Mouse (Mus musculus): Measurements from ENCODE around the gene Pak6. TPM values are rescaled to one million over a fixed set of nuclear protein-coding genes. Genes with fewer than 3 reads are reported as not detected.

Gene Pak6
- polyA plus RNA-seq, 1 experiment from 2014 or later: 1.0 TPM

DNA sequence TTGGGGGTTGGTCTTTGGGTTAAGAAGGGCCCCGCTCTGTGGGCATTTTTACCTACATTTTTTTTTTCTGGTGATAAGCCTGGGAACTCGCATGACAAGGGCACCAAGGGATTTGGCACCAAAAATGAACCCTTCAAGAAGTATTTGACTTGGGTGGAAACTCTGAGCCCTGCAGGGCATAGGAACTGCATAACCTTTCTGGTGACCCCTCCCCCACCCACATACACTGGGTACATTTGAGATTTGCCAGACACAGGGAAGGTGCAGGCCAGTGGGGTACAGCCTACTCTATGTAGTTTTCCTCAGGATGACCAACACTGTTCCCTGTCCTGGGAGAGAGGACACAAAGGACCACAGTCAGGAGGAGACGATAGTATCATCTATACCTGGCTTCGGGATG lies 2.5 kb downstream of the Pak6 start:
- Histone ChIP-seq H3K4me2 (no peak overlapping the region), H3K36me3 (no peaks in the 10 kb centered on the region), H3K27ac (no peak overlapping the region), H3K4me3 (replicated peaks) (no peak overlapping the region), H3K4me1 (replicated peaks) (peaks cover 67% of the 10 kb centered on the region), H3K9ac (no peak overlapping the region), H3K27me3 (peaks cover 9% of the 10 kb centered on the region; the same call in 1 of the 2 replicates), H3K9me3 (replicated peaks) (no peaks in the 10 kb centered on the region)
- no peak for ATAC-seq (ENCODE audit: low read depth)
- no peak for DNase-seq
- WGBS (ENCODE audit: insufficient replicate concordance): 76% methylated on average over 4 of the region's 4 CpGs

DNA sequence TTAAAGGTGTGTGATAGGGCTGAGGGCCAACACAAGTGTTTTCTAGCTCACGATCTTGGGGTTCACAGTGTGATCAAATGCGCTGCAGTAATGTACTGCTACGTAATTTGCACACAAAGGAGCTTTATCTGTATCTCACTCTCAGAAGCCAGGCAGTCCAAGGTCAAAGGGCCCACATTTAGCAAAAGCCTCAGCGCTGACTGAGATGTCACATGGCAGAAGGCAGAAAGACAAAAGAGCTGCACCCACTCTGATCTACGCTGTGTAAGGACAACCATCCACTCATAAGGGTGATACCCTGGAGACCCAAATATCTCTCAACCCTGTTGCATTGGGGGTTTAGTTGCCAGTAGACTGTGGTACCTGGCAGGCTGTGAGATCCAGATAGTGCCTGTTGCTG lies 4.1 kb downstream of the Pak6 start:
- WGBS (ENCODE audit: insufficient replicate concordance): 66% methylated on average over 5 of the region's 5 CpGs
- Histone ChIP-seq H3K4me1 (replicated peaks) (peaks cover 51% of the 10 kb centered on the region), H3K27me3 (peaks cover 21% of the 10 kb centered on the region)

GRCm38 (mm10) chr2:118669245-118669644 lies 6.1 kb downstream of the Pak6 start:
- ATAC-seq (ENCODE audit: low read depth) (no peak), DNase-seq (no peak)
- H3K9ac ChIP-seq: no peak overlapping the region
- H3K4me3 ChIP-seq (replicated peaks): no peak overlapping the region
- no peaks in the 10 kb centered on the region for H3K36me3 ChIP-seq
- H3K27me3 ChIP-seq: peaks cover 41% of the 10 kb centered on the region
- H3K4me2 ChIP-seq: no peak overlapping the region
- WGBS (ENCODE audit: insufficient replicate concordance): 72% methylated on average over 6 of the region's 6 CpGs
- peaks cover 31% of the 10 kb centered on the region for H3K4me1 ChIP-seq (replicated peaks)
- H3K27ac ChIP-seq: no peak overlapping the region
- no peaks in the 10 kb centered on the region for H3K9me3 ChIP-seq (replicated peaks)

More for the DNA sequence above, 4.1 kb downstream of the Pak6 start:
- no peak overlapping the region for H3K4me3 ChIP-seq (replicated peaks)
- ATAC-seq (ENCODE audit: low read depth) (no peak), DNase-seq (no peak)
- no peak overlapping the region for H3K9ac ChIP-seq
- no peaks in the 10 kb centered on the region for H3K36me3 ChIP-seq
- H3K4me2 ChIP-seq: no peak overlapping the region
- no peaks in the 10 kb centered on the region for H3K9me3 ChIP-seq (replicated peaks)
- 0 out of 2 replicates have a peak overlapping the region, but pooled peaks have one; percentile 6 for H3K27ac ChIP-seq

GRCm38 (mm10) chr2:118669785-118670184 lies 6.7 kb downstream of the Pak6 start:
- no peak overlapping the region for H3K9ac ChIP-seq
- no peak for DNase-seq
- H3K27ac ChIP-seq: no peak overlapping the region
- peaks cover 25% of the 10 kb centered on the region for H3K4me1 ChIP-seq (replicated peaks)
- WGBS (ENCODE audit: insufficient replicate concordance): 55% methylated on average over 2 of the region's 2 CpGs
- no peak overlapping the region for H3K4me3 ChIP-seq (replicated peaks)
- H3K27me3 ChIP-seq: peaks cover 46% of the 10 kb centered on the region
- no peaks in the 10 kb centered on the region for H3K36me3 ChIP-seq
- H3K4me2 ChIP-seq: no peak overlapping the region
- H3K9me3 ChIP-seq (replicated peaks): no peaks in the 10 kb centered on the region
- no peak for ATAC-seq (ENCODE audit: low read depth)

DNA sequence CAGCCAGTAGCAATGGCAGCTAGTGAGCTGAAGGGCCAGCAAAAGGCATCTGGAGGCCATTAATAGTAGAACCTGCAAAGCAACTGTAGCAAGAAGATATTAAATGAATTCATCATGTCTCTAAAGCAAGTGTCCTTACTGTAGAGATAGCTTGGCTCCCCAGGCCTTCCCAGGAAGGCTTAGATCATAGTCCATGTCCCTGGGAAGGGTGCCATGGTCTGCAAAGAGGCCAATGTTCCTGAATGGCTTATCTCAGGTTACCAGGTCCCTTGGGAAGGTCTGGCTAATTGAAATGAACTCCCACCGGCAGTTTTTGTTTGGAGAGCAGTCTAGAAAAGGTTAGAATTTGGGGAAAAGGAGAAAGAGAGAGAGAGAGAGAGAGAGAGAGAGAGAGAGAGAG lies 8.6 kb downstream of the Pak6 start:
- Histone ChIP-seq H3K9ac (no peak overlapping the region), H3K4me3 (replicated peaks) (no peak overlapping the region), H3K36me3 (no peaks in the 10 kb centered on the region), H3K9me3 (replicated peaks) (no peaks in the 10 kb centered on the region), H3K4me2 (no peak overlapping the region), H3K27me3 (peaks cover 65% of the 10 kb centered on the region), H3K27ac (no peak overlapping the region), H3K4me1 (replicated peaks) (peaks cover 13% of the 10 kb centered on the region)
- ATAC-seq (ENCODE audit: low read depth) (no peak), DNase-seq (no peak)
- 60% methylated on average over 1 of the region's 1 CpGs for WGBS (ENCODE audit: insufficient replicate concordance)

DNA sequence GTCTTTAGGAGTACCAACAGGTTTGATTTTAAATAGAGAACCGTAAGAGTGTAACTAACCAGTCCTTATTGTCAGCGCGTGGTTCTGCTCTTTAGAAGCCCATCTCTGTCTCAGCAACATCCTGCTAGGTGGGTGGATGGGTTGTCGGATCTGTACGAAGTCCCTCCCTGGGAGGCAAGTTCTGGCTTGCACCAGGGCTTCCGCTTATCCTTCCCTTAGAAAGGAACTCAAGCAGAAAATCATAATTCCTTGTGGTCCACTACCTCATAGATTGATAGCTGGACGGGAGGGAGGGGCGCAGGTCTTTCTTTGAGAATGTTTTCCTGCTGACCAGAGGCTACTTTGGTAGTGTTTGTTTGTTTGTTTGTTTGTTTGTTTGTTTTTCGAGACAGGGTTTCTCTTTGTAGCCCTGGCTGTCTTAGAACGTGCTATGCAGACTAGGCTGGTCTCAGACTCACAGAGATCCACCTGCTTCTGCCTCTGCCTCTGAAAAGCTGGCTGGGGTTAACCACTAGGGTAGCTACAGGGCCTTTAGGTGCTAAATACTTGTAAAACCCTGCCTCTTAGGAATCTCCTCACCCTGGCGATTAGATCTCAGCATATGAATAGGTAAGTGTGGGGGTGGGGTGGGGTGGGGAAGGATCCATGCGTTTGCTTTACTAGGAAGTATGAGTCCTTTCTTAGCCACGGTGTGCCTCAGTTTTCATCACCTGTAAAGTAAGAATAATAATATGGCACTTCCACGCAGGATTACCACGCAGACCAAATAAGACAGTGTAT lies 10.8 kb downstream of the Pak6 start:
- 36% methylated on average over 15 of the region's 15 CpGs for WGBS (ENCODE audit: insufficient replicate concordance)
- Histone ChIP-seq H3K27ac (no peak overlapping the region), H3K4me2 (no peak overlapping the region), H3K4me3 (replicated peaks) (no peak overlapping the region), H3K27me3 (peaks cover 86% of the 10 kb centered on the region), H3K4me1 (replicated peaks) (peaks cover 21% of the 10 kb centered on the region), H3K36me3 (no peaks in the 10 kb centered on the region), H3K9me3 (replicated peaks) (no peaks in the 10 kb centered on the region), H3K9ac (no peak overlapping the region)
- DNase-seq: no peak
- no peak for ATAC-seq (ENCODE audit: low read depth)

DNA sequence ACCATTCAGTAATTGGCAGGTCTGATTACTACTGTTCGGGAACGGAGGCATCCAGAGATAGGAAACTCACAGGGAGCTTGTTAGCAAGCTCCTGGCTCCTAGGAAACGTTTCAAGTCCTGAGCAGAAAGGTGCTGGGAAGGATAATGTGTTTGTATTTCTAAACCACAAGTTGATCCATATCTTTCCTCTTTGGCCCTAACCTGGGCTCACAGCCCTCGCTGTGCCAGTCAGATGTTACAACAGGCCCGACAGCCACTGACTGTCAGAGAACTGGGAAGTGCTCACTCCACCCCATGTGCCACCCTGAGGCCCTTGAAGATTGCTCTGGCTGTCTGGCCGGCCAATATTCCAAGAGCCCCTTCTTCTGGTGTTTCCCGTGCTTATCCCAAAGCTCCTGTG lies 11.4 kb downstream of the Pak6 start:
- 23% methylated on average over 7 of the region's 7 CpGs for WGBS (ENCODE audit: insufficient replicate concordance)
- no peak for ATAC-seq (ENCODE audit: low read depth)
- H3K27me3 ChIP-seq: peaks cover 85% of the 10 kb centered on the region

GRCm38 (mm10) chr2:118676839-118677741 lies 14.0 kb downstream of the Pak6 start:
- Histone ChIP-seq H3K4me3 (replicated peaks) (peak overlapping the region; percentile 58), H3K27ac (no peak overlapping the region)

More for the DNA sequence above, 11.4 kb downstream of the Pak6 start:
- Histone ChIP-seq H3K4me2 (no peak overlapping the region), H3K9ac (no peak overlapping the region), H3K36me3 (no peaks in the 10 kb centered on the region), H3K4me1 (replicated peaks) (peaks cover 21% of the 10 kb centered on the region), H3K27ac (no peak overlapping the region), H3K9me3 (replicated peaks) (no peaks in the 10 kb centered on the region), H3K4me3 (replicated peaks) (no peak overlapping the region)
- DNase-seq: no peak

GRCm38 (mm10) chr2:118677817-118678216 lies 14.7 kb downstream of the Pak6 start:
- H3K36me3 ChIP-seq: no peaks in the 10 kb centered on the region
- peak overlapping the region; percentile 87 for H3K4me2 ChIP-seq
- H3K27ac ChIP-seq: no peak overlapping the region
- 12% methylated on average over 4 of the region's 4 CpGs for WGBS (ENCODE audit: insufficient replicate concordance)
- H3K9me3 ChIP-seq (replicated peaks): no peaks in the 10 kb centered on the region
- DNase-seq (no peak), ATAC-seq (ENCODE audit: low read depth) (peak; percentile 47)
- H3K27me3 ChIP-seq: peaks cover 79% of the 10 kb centered on the region
- peak overlapping the region; percentile 58 for H3K4me3 ChIP-seq (replicated peaks)
- H3K4me1 ChIP-seq (replicated peaks): peaks cover 29% of the 10 kb centered on the region
- H3K9ac ChIP-seq: peak overlapping the region; percentile 66

More at GRCm38 (mm10) chr2:118676839-118677741, 14.0 kb downstream of the Pak6 start:
- H3K36me3 ChIP-seq: no peaks in the 10 kb centered on the region
- DNase-seq (no peak), ATAC-seq (ENCODE audit: low read depth) (peak; percentile 55)
- H3K4me2 ChIP-seq: peak overlapping the region; percentile 87
- peaks cover 22% of the 10 kb centered on the region for H3K4me1 ChIP-seq (replicated peaks)
- WGBS (ENCODE audit: insufficient replicate concordance): 2% methylated on average over 89 of the region's 89 CpGs
- H3K9ac ChIP-seq: peak overlapping the region; percentile 66
- peaks cover 85% of the 10 kb centered on the region for H3K27me3 ChIP-seq
- H3K9me3 ChIP-seq (replicated peaks): no peaks in the 10 kb centered on the region

- Histone ChIP-seq H3K4me3 (replicated peaks) (no peak overlapping the region), H3K36me3 (no peaks in the 10 kb centered on the region), H3K27me3 (peaks cover 61% of the 10 kb centered on the region), H3K27ac (no peak overlapping the region), H3K9me3 (replicated peaks) (no peaks in the 10 kb centered on the region), H3K4me1 (replicated peaks) (peaks cover 33% of the 10 kb centered on the region), H3K4me2 (no peak overlapping the region), H3K9ac (no peak overlapping the region)
- ATAC-seq (ENCODE audit: low read depth): no peak
- no peak for DNase-seq
- 71% methylated on average over 3 of the region's 3 CpGs for WGBS (ENCODE audit: insufficient replicate concordance)
Measured at GRCm38 (mm10) chr2:118679577-118679976, 16.5 kb downstream of the Pak6 start.

GRCm38 (mm10) chr2:118680926-118681325 lies 17.8 kb downstream of the Pak6 start:
- no peak overlapping the region for H3K4me3 ChIP-seq (replicated peaks)
- no peaks in the 10 kb centered on the region for H3K9me3 ChIP-seq (replicated peaks)
- no peaks in the 10 kb centered on the region for H3K36me3 ChIP-seq
- DNase-seq: no peak
- peaks cover 33% of the 10 kb centered on the region for H3K4me1 ChIP-seq (replicated peaks)
- no peak overlapping the region for H3K9ac ChIP-seq
- no peak overlapping the region for H3K4me2 ChIP-seq
- ATAC-seq (ENCODE audit: low read depth): no peak
- no peak overlapping the region for H3K27ac ChIP-seq
- peaks cover 48% of the 10 kb centered on the region for H3K27me3 ChIP-seq
- 80% methylated on average over 6 of the region's 6 CpGs for WGBS (ENCODE audit: insufficient replicate concordance)
